ENCODE assay signal across 1 mouse cellular context in the genomic region with DNA sequence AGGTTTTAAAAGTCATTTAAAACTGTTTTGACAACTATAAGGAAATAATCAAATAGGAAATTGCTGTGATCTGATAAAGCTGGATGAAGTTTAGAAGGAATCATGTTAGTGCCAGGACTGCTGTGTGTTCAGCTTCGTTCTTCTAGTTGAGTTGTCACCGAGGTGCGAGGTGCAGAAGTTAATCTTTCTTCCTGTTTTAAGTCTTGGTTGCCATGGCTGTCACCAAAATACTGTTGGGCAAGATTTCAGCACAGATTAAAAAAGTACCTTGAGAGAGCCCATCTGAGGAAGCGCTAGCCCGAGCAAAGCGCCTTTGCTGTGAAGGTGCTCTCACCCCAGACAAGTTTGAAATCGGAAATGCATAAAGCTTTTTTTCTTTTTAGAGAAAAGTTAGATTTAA.
TF ChIP-seq lines count a peak whose summit lies in the region.

No protein-coding gene starts in this region.

TF ChIP-seq in MEL, 35 proteins besides CTCF, POLR2A, EP300 and RAD21 (continued from another document):
- TF ChIP-seq GATA1 (IDR thresholded peaks at IDR 0.05; ENCODE audit: low read depth, low read length), result peak; percentile 85
- 0 out of 2 replicates have a peak, but pooled peaks have one; percentile 39 for TF ChIP-seq ZNF384 (IDR thresholded peaks at IDR 0.05; ENCODE audit: low read depth, low read length)
- peak; percentile 34; the same call in 1 of the 2 replicates for TF ChIP-seq RCOR1 (IDR thresholded peaks at IDR 0.05; ENCODE audit: low read depth, low read length)
